Mouse (Mus musculus) hindbrain, embryonic 14.5 days (tissue): ENCODE data around the gene Apom. TPM values are rescaled to one million over a fixed set of nuclear protein-coding genes. Genes with fewer than 3 reads are reported as not detected.
"Not testable (repeated sequence)": the region's sequence is repeated elsewhere in the genome, so short reads cannot be mapped to it uniquely, and the experiment has no call there.

Experiments used
- ATAC-seq: fragments of 200-750 bp; cut with Nextera tagmentation; 2 replicates; pipeline ENCODE4 v1.8.0; 2017; ENCODE audit warnings: moderate number of reproducible peaks, mild to moderate bottlenecking, moderate TSS enrichment, moderate library complexity; ENCODE audit not compliant: low FRiP score
- DNase-seq: peaks from one replicate; pipeline ENCODE4 v3.0.0-alpha.2; 2015; ENCODE audit warnings: low spot score
- H3K27ac ChIP-seq: fragments of 300-500 bp; sonication (generic); 2 replicates; pipeline ENCODE4 v1.5.1; 2014; ENCODE audit warnings: mild to moderate bottlenecking, moderate library complexity
- H3K27me3 ChIP-seq: fragments of 300-500 bp; sonication (generic); 2 replicates; pipeline ENCODE4 v1.6.1; 2014; ENCODE audit warnings: mild to moderate bottlenecking, low read length, mixed read lengths; ENCODE audit not compliant: control insufficient read depth, insufficient read depth
- H3K36me3 ChIP-seq: fragments of 300-500 bp; sonication (generic); replicated peaks from 2 replicates; pipeline ENCODE4 v1.6.1; 2014; ENCODE audit not compliant: control insufficient read depth, insufficient read depth
- H3K4me1 ChIP-seq: fragments of 300-500 bp; sonication (generic); replicated peaks from 2 replicates; pipeline ENCODE4 v1.6.1; 2014; ENCODE audit warnings: antibody characterized with exemption, low read length, mixed read lengths; ENCODE audit not compliant: control insufficient read depth, insufficient read depth
- H3K4me2 ChIP-seq: fragments of 300-500 bp; sonication (generic); replicated peaks from 2 replicates; pipeline ENCODE4 v1.6.1; 2014; ENCODE audit warnings: mild to moderate bottlenecking, moderate library complexity
- H3K4me3 ChIP-seq: fragments of 300-500 bp; sonication (generic); replicated peaks from 2 replicates; pipeline ENCODE4 v1.5.1; 2014; ENCODE audit warnings: mild to moderate bottlenecking, low read length
- H3K9ac ChIP-seq: fragments of 300-500 bp; sonication (generic); 2 replicates; pipeline ENCODE4 v1.6.1; 2014
- H3K9me3 ChIP-seq: fragments of 300-500 bp; sonication (generic); 2 replicates; pipeline ENCODE4 v1.6.1; 2016; ENCODE audit warnings: low read length; ENCODE audit not compliant: control insufficient read depth
- WGBS: fragments of 180-500 bp; shearing (Covaris S2); extraction: QIAGEN DNeasy Blood & Tissue Kit; methylation state at CpG from one replicate; pipeline ENCODE4 v1.1.7; 2014; 5-methylcytosine and 5-hydroxymethylcytosine counted together
- polyA plus RNA-seq: library from polyadenylated mRNA; unstranded; fragments of >200 nt; fragmentation: Nextera tagmentation; extraction: Ambion mirVana; gene quantifications from 2 replicates; pipeline ENCODE4 v1.2.1, GENCODE M21; 2014

Apom gene
- polyA plus RNA-seq, 1 experiment from 2014 or later: 0.39 TPM

GRCm38 (mm10) chr17:35125081-35125480, 6.8 kb downstream of the Apom start:
- Histone ChIP-seq H3K4me2 (peak overlapping the region; percentile 53; the same call in 1 of the 2 replicates), H3K9ac (no peak overlapping the region)
- WGBS: 100% methylated on average over 1 of the region's 1 CpGs

GRCm38 (mm10) chr17:35124261-35124896, 7.5 kb downstream of the Apom start:
- not testable (repeated sequence) for ATAC-seq, H3K4me3 ChIP-seq, H3K27ac ChIP-seq, H3K9me3 ChIP-seq, DNase-seq, H3K4me2 ChIP-seq, H3K9ac ChIP-seq, H3K27me3 ChIP-seq
- H3K36me3 ChIP-seq: peaks cover 30% of the 10 kb centered on the region
- peaks cover 25% of the 10 kb centered on the region for H3K4me1 ChIP-seq
- 95% methylated on average over 12 of the region's 12 CpGs for WGBS

More at GRCm38 (mm10) chr17:35125081-35125480, 6.8 kb downstream of the Apom start:
- no peak overlapping the region for H3K4me3 ChIP-seq
- H3K27ac ChIP-seq: no peak overlapping the region
- peaks cover 22% of the 10 kb centered on the region for H3K4me1 ChIP-seq
- no peaks in the 10 kb centered on the region for H3K9me3 ChIP-seq
- no peak for ATAC-seq
- DNase-seq: no peak
- H3K36me3 ChIP-seq: peaks cover 31% of the 10 kb centered on the region
- H3K27me3 ChIP-seq: no peaks in the 10 kb centered on the region

- not testable (repeated sequence) for H3K9ac ChIP-seq, H3K9me3 ChIP-seq, ATAC-seq, H3K27ac ChIP-seq, H3K4me2 ChIP-seq, H3K27me3 ChIP-seq, DNase-seq, H3K4me3 ChIP-seq
- Histone ChIP-seq H3K4me1 (peaks cover 25% of the 10 kb centered on the region), H3K36me3 (peaks cover 34% of the 10 kb centered on the region)
- WGBS: 92% methylated on average over 9 of the region's 9 CpGs
Observed at GRCm38 (mm10) chr17:35123287-35123686, 8.6 kb downstream of the Apom start.

- peak within 1 kb of the TSS; percentile 94 for H3K4me3 ChIP-seq
- H3K4me1 ChIP-seq: peaks cover 20% of the 10 kb centered on the region
- peak within 1 kb of the TSS; percentile 94 for H3K9ac ChIP-seq
- no peaks in the 10 kb centered on the region for H3K9me3 ChIP-seq
- DNase-seq: peak; percentile 84
- no peaks in the 10 kb centered on the region for H3K27me3 ChIP-seq
- H3K4me2 ChIP-seq: peak within 1 kb of the TSS; percentile 97
- peak; percentile 10; the same call in 1 of the 2 replicates for ATAC-seq
- H3K36me3 ChIP-seq: peaks cover 48% of the 10 kb centered on the region
- peak within 1 kb of the TSS; percentile 84 for H3K27ac ChIP-seq
- WGBS: under 1% methylated on average over 19 of the region's 19 CpGs
Observed at GRCm38 (mm10) chr17:35121871-35122303, 10.0 kb downstream of the Apom start, which contains the start of gene Csnk2b. TSS of gene Csnk2b (minus strand) at chr17:35122053.

- no peaks in the 10 kb centered on the region for H3K9me3 ChIP-seq
- under 1% methylated on average over 50 of the region's 50 CpGs for WGBS
- H3K4me2 ChIP-seq: peak within 1 kb of the TSS; percentile 97
Observed at GRCm38 (mm10) chr17:35121143-35121799, 10.6 kb downstream of the Apom start, which contains the start of gene Gpank1. TSS of gene Gpank1 (plus strand) at chr17:35121455.

GRCm38 (mm10) chr17:35120745-35121142, 11.1 kb downstream of the Apom start:
- no peak for DNase-seq
- Histone ChIP-seq H3K27me3 (no peaks in the 10 kb centered on the region), H3K4me2 (peak overlapping the region; percentile 97), H3K4me3 (peak overlapping the region; percentile 94), H3K4me1 (peaks cover 16% of the 10 kb centered on the region), H3K9me3 (no peaks in the 10 kb centered on the region), H3K9ac (peak overlapping the region; percentile 94), H3K27ac (peak overlapping the region; percentile 63), H3K36me3 (peaks cover 58% of the 10 kb centered on the region)
- 1% methylated on average over 33 of the region's 33 CpGs for WGBS
- ATAC-seq: no peak

More at GRCm38 (mm10) chr17:35121143-35121799, 10.6 kb downstream of the Apom start, which contains the start of gene Gpank1:
- peaks cover 16% of the 10 kb centered on the region for H3K4me1 ChIP-seq
- ATAC-seq (peak; percentile 96), DNase-seq (peak; percentile 99)
- H3K4me3 ChIP-seq: peak within 1 kb of the TSS; percentile 94
- H3K27me3 ChIP-seq: no peaks in the 10 kb centered on the region
- H3K36me3 ChIP-seq: peaks cover 53% of the 10 kb centered on the region
- H3K9ac ChIP-seq: peak within 1 kb of the TSS; percentile 94
- H3K27ac ChIP-seq: peak within 1 kb of the TSS; percentile 84

- DNase-seq: no peak
- Histone ChIP-seq H3K27ac (no peak within 1 kb of the TSS), H3K4me2 (no peak within 1 kb of the TSS), H3K27me3 (no peaks in the 10 kb centered on the region), H3K4me3 (no peak within 1 kb of the TSS), H3K9ac (no peak within 1 kb of the TSS), H3K36me3 (peaks cover 62% of the 10 kb centered on the region), H3K9me3 (no peaks in the 10 kb centered on the region), H3K4me1 (peaks cover 6% of the 10 kb centered on the region)
- 89% methylated on average over 8 of the region's 8 CpGs for WGBS
- 0 out of 2 replicates have a peak, but pooled peaks have one; percentile 18 for ATAC-seq
Observed at GRCm38 (mm10) chr17:35115046-35116019, 16.5 kb downstream of the Apom start, which contains the start of gene Ly6g5b. TSS of gene Ly6g5b (minus strand) at chr17:35115428.

- Histone ChIP-seq H3K4me2 (no peak overlapping the region), H3K9me3 (no peaks in the 10 kb centered on the region), H3K27me3 (no peaks in the 10 kb centered on the region), H3K9ac (no peak overlapping the region), H3K27ac (no peak overlapping the region), H3K36me3 (peaks cover 33% of the 10 kb centered on the region), H3K4me1 (no peaks in the 10 kb centered on the region), H3K4me3 (no peak overlapping the region)
- DNase-seq (no peak), ATAC-seq (no peak)
- 69% methylated on average over 9 of the region's 9 CpGs for WGBS
Observed at GRCm38 (mm10) chr17:35111774-35112173, 20.1 kb downstream of the Apom start.
